Mouse (Mus musculus): Measurements from ENCODE around the gene Syvn1. TPM values are rescaled to one million over a fixed set of nuclear protein-coding genes. Genes with fewer than 3 reads are reported as not detected.

Gene Syvn1
- polyA plus RNA-seq, 1 experiment, result 29.2 TPM

DNA sequence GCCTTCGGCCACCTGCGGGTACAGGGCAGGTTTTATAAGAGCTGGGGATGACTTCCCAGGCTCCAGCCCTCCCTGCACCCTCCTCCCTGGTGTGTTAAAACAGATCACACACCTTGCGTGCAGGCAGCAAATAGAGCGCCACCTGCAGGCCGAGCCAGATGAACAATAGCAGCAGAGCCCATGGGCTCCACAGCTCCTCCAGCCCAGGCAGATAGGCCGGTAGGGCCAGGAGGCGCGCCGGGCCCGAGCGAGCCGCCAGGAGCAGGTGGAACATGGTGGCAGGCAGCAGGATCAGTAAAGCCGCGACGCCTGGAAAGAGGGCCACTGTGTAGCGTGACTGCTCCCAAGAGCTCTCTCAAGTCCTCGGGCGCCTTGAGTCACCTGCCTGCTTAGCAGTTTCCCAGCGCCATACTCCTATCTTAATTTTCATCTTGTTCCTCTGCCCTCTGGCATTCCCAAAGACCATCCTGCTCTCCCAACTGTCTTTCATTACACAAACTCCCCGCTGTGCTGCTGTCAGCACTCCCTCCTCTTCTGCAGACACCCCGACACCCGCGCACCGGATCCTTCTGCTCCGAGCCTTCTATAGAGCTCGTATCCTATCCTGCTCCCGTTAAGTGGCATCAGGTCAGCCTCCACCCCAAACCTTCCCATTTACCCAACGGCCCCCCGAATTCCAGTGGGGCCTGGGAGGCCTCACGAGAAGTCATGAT lies 20.8 kb downstream of the Syvn1 start:
- peak; percentile 75 to 89 for DNase-seq (ENCODE audit: extremely low spot score in 1 of 2, low spot score in 1 of 2)

DNA sequence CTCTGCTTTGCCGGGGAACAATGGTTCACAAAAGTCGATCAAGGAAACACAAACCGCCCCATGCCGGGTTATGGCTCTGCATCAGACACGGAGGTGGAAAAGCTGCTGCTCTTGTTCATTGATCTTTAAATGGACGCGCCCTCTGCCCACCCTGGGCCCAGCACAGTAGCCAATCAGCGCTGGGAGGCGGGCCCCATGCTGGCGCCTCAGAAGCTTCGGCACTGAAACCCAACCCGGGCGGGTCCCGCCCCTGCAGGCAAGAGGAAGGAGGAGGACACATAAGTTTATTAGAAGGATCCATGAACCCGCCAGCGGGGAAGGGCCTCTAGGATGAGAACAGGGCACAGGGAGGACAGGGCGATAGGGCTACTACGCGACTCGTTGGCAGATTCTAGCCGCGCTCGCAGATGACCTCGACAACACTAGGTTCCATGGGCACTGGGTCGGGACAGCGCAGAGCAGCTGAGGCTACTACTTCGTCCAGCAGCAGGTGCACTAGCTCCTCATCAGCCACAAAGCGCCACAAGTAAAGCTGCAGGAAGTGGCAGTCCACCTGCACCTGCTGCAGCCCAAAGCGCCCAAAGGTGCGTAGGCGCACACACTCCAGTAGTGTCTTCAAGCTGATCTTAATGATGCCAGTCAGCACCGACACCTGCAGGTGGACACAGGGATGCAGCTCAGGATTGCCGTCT lies 21.5 kb downstream of the Syvn1 start, which contains the start of gene Tm7sf2:
Gene Tm7sf2, minus strand, starts transcription at position 650 of the 692 bp plus-strand sequence.
- DNase-seq (ENCODE audit: extremely low spot score in 1 of 2, low spot score in 1 of 2), result peak; percentile 77 to 86

DNA sequence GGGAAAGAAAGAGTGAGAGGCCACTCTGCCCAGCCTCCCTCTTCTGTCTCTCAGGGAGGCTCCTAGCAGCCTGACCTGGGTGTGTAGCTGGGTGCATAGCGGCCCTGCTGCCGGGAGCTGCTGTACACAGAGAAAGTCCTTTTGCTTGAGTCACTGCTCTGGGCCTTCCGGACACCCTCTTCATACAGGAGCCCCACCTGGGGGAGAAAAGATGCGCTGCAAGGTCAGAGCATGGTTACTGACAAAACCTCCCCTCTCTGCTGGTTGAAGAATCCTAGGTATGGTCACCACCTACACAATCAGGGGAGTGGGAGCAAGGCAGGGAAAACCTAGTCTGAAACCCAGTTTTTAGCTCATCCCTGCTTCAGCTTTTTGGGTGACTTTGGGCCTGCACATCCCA lies 22.6 kb downstream of the Syvn1 start:
- DNase-seq (ENCODE audit: extremely low spot score in 1 of 2, low spot score in 1 of 2), result no peak

DNA sequence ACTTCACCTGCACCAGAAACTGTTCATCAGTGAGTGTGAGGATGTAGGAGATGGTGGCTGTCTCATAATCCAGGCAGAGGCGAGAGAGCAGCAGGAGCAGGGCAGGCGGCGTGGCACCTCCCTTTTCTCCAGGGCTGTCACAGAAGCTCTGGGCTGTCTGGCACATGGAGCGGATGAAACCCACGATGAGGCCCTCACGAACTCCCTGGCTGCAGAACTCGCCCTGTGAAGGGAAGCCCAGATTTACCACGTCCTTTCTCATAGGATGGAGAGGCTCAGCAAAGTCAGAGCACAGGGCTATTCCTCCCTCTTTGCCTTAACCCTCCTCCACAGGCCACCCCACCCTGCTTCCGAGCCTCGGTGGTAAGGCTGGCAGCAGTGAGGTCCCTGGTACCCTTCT lies 23.5 kb downstream of the Syvn1 start:
- DNase-seq (ENCODE audit: extremely low spot score in 1 of 2, low spot score in 1 of 2), result no peak

DNA sequence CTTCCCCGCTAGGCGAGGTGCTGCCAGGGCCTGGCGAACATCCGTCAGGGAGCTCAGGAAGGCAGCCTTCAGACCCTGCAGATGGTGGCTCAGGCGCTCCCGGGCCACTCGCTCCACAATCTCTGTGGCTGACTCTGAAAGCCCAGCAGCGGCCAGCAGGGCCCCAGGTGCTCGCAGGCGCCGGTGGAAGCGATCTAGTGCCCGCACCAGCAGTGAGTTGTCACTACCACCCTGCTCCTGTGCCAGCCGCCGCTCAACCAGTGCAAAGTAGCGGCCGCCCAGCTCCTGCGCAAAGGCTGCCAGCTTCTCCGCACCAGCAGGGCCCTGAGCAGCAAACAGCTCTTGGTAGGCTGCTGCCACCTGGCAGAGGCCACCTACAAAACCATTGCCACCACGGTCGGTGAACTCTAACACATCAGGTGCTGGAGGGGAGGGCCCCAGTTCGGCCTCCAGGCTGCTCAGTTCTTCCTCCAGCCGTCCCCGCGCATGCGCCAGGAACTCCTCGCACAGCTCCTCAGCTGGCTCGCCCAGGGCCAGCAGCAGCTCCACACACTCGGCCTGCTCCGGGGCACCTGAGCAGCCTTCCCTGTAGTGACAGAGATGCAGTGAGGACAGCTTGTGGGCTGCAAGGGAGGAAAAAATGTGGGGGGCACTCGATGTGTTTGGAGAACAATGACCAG lies 24.3 kb downstream of the Syvn1 start:
- DNase-seq (ENCODE audit: extremely low spot score in 1 of 2, low spot score in 1 of 2), result no peak

DNA sequence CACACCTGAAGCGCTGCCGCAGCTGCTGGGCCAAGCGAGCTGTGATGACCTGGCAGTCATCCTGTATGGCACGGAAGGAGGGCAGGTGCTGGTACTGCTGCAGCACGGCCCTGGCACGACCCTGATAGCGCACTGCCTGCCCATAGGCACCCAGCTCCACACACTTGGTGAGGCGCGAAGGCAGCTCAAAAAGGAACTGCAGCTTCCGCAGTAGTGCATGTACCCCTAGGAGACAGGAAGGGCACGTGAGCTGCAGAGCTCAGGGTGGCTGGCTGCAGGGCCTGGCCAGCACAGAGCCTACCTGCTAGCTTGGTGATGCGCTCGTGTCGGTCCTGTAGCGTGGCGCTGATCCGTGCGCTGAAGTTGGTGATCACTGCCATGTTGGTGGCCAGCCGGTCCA lies 24.9 kb downstream of the Syvn1 start:
- no peak for DNase-seq (ENCODE audit: extremely low spot score in 1 of 2, low spot score in 1 of 2)

DNA sequence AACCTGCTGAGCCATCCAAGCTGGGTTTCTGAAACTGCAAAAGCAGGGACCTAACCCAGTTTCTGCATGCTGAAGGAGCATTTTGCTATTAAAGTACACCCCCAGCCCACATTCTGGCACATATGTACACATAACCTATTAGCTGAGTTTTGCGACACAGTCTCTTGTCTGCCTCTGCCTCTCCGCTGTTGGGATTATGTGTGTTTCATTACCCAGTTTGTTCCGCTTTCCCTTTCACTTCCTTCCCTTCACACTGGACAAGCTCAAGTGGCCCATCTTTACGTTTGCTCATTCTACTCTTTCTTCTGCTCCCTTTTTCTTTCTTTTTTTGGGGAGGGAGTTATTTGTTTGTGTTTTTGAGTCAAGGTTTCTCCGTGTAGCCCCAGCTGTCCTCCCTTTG lies 27.5 kb downstream of the Syvn1 start:
- no peak for DNase-seq (ENCODE audit: extremely low spot score in 1 of 2, low spot score in 1 of 2)

DNA sequence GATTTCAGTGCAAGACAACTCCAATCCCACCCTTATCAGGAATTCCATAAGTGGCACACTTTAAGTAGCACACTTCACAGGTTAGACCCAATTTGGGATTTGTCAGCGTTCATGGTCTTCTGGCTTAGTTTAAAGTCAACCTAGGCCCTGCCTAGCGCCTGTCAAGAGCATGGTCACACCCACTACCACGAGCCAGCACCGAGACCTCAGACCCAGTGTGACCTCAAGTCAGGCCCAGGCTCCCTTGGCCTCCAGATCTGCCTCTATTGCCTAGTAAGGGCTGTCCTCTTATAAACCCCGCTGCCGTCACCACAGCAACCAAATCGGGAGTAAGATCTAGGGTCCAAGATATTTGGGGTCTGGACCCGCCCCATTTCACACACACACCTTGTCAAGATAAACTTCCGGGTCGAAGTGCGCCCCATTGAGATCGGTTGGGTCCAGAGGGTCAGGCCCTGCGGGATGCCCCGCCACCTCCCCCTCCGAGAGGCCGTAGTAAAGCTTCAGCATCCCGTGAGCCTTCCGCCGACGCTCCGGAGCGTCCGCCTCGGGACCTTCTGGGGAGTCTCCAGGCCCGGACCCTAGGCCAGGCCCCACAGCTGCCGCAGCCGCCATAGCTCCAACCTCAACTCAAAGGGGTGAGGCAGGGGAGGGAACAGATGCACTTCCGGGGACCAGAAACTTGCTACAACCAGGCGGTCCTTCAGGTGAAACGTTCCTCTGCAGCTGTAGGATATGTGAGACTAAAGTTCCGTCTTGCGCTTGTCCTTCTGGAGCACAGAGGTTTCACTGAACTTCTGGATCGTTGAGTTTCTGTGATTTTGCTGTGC lies 30.4 kb downstream of the Syvn1 start, which contains the start of gene Vps51:
Gene Vps51, minus strand, starts transcription at position 668 of the 830 bp plus-strand sequence.
- DNase-seq (ENCODE audit: extremely low spot score in 1 of 2, low spot score in 1 of 2), result peak; percentile 81 to 94

DNA sequence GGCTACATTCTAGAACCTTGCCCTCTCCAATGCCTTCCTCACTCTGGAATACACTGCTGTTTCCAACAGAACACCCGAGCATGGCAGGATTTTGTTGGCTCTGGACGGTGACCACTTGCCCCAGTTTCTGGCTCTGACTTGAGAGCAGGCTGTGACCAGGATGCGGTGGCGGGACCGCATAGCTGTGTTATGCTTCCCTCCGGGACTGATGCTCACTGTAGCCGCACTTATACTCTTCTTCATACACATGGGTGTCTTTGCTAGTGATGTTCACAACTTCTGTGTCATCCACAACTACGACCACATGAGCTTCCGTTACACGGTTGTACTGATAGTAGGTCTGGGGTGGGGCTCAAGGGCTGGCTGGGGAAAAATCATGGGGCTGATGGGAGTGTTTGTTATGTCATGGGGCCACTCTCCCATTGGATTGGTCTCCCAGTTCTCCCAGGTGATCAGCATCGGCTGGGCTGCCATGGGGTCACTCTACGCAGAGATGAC lies 33.7 kb downstream of the Syvn1 start, which contains the start of gene Tmem262:
Gene Tmem262, plus strand, starts transcription at position 51 of the 498 bp plus-strand sequence.
- DNase-seq (ENCODE audit: extremely low spot score in 1 of 2, low spot score in 1 of 2), result no peak

DNA sequence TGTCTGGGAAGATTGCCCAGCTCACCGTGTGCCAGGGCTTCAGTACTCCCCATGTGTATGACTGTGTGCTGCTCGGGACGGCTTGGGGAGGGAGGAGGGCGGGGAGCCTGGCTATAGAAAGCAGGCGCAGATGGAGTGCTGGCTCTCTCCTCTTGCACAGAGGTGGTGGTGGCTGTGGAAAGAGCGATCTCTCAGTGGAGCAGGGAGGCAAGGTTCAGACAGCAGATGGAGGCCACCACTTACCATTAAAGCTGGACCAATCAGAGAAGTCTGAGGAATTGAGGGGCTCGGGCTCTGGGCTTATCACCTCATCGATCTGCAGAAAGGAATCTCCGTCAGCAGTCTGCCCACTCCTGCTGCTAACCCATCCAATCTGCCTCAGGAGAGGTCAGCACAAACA lies 35.8 kb downstream of the Syvn1 start, which contains the start of gene Gm28374:
Gene Gm28374, minus strand, starts transcription at position 101 of the 400 bp plus-strand sequence.
- DNase-seq (ENCODE audit: extremely low spot score in 1 of 2, low spot score in 1 of 2), result no peak

DNA sequence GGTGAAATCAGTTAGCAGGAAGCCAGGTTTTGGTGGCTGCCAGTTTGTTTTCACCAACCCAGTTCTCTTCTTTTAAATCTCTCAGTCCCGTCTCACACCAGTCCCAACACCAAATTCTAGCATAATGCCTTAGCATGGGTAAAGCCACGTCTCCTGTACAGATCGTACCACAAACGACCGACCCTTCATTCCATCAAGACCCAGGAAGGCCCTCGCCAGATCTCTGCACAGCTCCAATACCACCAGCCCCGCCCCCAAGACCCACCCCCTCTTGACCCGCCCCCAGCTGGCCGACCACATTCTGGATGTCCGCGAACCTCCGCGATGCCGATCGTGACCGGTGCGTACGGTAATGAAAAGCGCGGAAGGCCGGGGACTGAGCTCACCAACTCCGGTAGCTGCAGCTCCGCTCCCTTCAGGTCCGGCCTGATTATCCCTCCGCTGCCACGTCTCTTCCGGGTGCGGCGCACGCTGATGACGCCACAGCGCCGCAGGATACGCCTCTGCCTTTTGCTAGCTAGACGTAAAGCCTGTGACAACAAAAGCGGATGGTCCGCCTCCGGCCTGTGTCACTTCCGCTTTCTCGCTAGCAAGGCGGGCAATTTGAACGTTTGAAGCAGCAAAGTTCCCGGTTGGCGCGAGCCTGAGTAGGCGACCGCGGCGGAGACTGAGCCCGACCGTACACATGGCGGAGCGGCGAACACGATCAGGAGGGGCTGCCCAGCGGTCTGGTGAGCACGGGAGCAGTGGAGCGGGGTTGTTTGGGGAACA lies 38.3 kb downstream of the Syvn1 start, which contains the start of the genes Zfpl1 and Cdca5:
Gene Zfpl1, minus strand, starts transcription at position 479 of the 771 bp plus-strand sequence.
Gene Cdca5, plus strand, starts transcription at position 506 of the 771 bp plus-strand sequence.
- DNase-seq (ENCODE audit: extremely low spot score in 1 of 2, low spot score in 1 of 2), result peak; percentile 96 to 98

DNA sequence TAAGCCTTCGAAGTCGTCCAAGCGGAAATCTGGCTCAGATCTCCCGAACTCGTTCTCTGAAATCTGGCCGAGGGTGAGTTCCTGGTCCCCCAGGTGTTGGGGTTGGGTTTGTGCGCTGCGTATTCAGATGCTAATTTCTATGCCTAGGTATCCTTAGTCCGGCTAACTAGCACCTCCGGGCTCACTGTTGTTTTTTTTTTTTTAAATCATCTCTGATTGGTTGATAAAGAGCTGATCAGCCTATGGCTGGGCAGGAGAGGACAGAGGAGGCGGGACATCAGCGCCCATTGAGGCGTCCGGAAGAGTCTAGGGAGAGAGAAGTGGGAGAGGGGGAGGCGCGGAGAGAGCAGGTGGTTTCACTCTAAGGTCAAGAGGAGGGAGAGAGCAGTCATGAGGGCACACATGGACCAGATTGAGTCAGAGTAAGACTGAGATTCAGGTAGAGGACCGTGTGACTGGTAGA lies 39.1 kb downstream of the Syvn1 start:
- DNase-seq (ENCODE audit: extremely low spot score in 1 of 2, low spot score in 1 of 2), result no peak

DNA sequence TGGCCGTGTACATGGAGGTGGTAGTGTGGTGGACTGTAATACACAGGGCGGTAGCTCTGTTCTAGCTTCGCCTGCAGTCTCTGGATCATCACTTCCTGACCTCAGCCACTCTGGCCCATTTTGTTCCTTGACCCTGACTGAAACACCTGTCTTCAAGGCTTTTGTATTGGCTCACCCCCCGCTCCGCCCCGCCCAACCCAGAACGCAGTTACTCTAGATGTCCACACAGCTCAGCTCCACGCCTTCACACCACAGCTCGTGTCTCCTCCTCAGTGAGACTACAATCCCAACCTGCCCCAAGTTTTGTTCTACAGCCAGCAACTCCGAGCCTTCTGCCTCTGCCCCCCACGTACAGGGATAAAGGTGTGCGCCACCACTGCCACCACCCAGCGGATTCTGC lies 42.5 kb downstream of the Syvn1 start:
- DNase-seq (ENCODE audit: extremely low spot score in 1 of 2, low spot score in 1 of 2), result no peak

DNA sequence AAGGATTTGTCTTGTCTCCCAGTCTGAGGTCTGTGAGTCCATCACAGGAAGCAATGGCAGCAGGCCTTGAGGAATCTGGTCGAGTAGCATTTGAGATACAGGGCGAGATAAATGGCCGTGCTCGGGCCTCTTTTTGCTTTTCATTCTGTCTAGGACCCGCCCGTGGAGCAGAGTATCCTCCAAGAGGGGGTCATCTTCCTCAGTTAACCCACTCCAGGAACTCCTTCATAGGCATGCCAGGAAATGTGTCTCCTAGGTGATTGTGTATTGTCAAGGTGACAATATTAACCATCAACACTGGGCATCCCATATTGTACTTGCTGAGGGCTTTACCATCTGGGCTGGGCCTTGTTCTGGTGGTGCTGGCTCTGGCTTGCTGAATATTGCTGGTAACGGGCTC lies 47.7 kb downstream of the Syvn1 start, which contains the start of gene AC131692.1:
Gene AC131692.1, plus strand, starts transcription at position 301 of the 400 bp plus-strand sequence.
- no peak for DNase-seq (ENCODE audit: extremely low spot score in 1 of 2, low spot score in 1 of 2)

DNA sequence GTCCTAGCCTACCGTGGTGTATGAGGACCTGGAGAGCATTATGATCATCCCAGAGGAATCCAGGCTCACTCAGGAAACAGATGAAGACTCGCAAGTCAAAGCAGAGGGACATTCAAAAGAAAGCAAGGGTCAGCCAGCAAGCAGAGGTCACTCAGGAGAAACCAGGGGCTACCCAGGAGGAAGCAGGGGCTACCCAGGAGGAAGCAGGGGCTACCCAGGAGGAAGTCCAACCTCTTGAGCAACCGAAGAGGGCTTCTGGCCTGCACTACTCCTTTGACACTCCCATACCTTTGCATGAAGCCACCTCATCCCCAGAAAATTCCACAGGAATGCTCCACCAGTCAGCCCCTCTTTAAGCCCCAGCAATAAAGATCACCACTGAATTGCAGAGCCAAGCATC lies 51.5 kb downstream of the Syvn1 start:
- no peak for DNase-seq (ENCODE audit: extremely low spot score in 1 of 2, low spot score in 1 of 2)

DNA sequence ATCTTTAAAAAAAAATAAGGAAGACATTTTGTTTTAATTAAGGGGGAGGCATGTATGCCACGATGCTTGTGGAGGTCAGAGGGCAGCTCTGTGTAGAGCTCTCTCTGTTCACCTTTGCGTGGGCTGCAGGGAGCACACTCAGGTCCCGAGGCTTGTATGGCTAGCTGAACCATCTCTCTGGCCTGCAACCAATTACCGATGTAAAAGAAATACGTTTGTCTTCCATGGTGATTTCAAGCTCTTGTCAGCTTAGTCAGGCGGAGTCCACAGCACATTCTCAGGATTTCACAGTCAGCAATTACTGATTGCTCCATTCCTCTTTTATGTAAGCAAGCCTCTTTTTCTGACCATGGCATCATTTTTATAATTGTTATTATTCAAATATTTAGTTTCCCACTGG lies 54.8 kb downstream of the Syvn1 start:
- no peak for DNase-seq (ENCODE audit: extremely low spot score in 1 of 2, low spot score in 1 of 2)

DNA sequence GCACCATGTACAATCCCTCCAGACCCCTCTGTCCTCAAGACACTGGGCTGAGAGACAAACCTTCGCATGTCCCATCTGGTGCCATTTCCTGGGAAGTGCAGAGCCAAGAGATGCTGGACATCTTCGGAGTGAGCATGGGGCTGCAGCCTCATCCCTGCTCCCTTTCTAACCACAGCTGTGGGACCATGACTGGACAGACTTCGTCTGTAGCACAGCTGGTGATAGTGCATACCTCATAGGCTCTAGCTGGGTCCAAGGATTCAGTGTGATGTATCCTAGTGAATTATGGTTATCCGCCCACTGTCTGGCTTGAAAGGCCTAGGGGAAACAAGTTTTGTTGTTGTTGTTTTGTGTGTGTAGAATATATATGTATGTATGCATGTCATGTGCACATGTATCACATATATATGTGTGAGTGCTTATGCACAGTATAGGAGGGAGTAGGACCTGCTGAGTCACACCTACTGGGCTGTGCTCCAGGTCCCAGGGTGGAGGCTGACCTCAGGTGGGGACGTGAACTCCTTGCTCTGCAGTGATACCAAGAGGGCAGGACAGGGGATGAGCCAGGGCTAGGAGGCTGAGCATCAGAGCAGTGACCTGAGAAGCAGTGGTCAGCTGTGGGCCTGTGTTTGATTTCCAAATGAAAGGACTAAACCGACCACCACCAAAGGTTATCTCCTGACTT lies 55.9 kb downstream of the Syvn1 start:
- no peak for DNase-seq (ENCODE audit: extremely low spot score in 1 of 2, low spot score in 1 of 2)

Measured in frontal cortex, adult 2 months (tissue).